Mouse (Mus musculus) olfactory bulb, adult 2 months (tissue): ENCODE data around the gene Il12rb2. TPM values are rescaled to one million over a fixed set of nuclear protein-coding genes. Genes with fewer than 3 reads are reported as not detected.
A peak's percentile ranks its signal among the peaks of the same experiment; 100 is the strongest.

Experiments
- H3K27ac ChIP-seq: fragments of 200-500 bp; 2 replicates; pipeline ENCODE4 v1.5.1; 2012; ENCODE audit warnings: low read depth, low read length; ENCODE audit not compliant: insufficient read depth
- H3K4me1 ChIP-seq: fragments of 200-500 bp; 2 replicates; pipeline ENCODE4 v1.6.1; 2012; ENCODE audit warnings: low read length; ENCODE audit not compliant: control insufficient read depth, insufficient read depth
- H3K4me3 ChIP-seq: fragments of 200-500 bp; 2 replicates; pipeline ENCODE4 v1.5.1; 2012; ENCODE audit warnings: mild to moderate bottlenecking, low read depth, low read length, moderate library complexity; ENCODE audit not compliant: insufficient read depth
- CTCF ChIP-seq: fragments of 200-500 bp; IDR thresholded peaks from 2 replicates; pipeline ENCODE4 v1.5.1; 2012; ENCODE audit warnings: low read depth, mild to moderate bottlenecking, low read length, moderate library complexity; ENCODE audit not compliant: insufficient read depth
- POLR2A ChIP-seq: fragments of 200-500 bp; IDR thresholded peaks from 2 replicates; pipeline ENCODE4 v1.6.1; 2012; ENCODE audit warnings: mild to moderate bottlenecking, low read depth, low read length, moderate library complexity; ENCODE audit not compliant: insufficient read depth
- WGBS: fragments of 180-500 bp; shearing (Covaris S2); methylation state at CpG from one replicate; pipeline ENCODE4 v1.1.7; 2018; 5-methylcytosine and 5-hydroxymethylcytosine counted together
- polyA plus RNA-seq: library from polyadenylated mRNA; stranded (reverse); fragments of >200 nt; gene quantifications from 2 replicates; pipeline ENCODE4 v1.2.4, GENCODE M21; 2012; ENCODE audit warnings: low replicate concordance; ENCODE audit not compliant: missing spikeins, insufficient read depth, insufficient read length

Gene Il12rb2
- polyA plus RNA-seq, 1 experiment: not detected

GRCm38 (mm10) chr6:67323788-67324187 is 52.2 kb downstream of the Il12rb2 start:
- Histone ChIP-seq H3K4me1 (no peaks in the 10 kb centered on the region), H3K4me3 (no peak overlapping the region), H3K27ac (no peak overlapping the region)
- 87% methylated on average over 3 of the region's 3 CpGs for whole genome bisulfite sequencing
- no peak for TF ChIP-seq CTCF
- no peak for TF ChIP-seq POLR2A

- Histone ChIP-seq H3K27ac (no peak overlapping the region), H3K4me3 (no peak overlapping the region), H3K4me1 (no peaks in the 10 kb centered on the region)
- TF ChIP-seq POLR2A (no peak), CTCF (peak; percentile 30; the same call in 1 of the 2 replicates)
- WGBS: 35% methylated on average over 10 of the region's 10 CpGs
Measured at GRCm38 (mm10) chr6:67318451-67318850, 57.5 kb downstream of the Il12rb2 start.

- Histone ChIP-seq H3K4me3 (no peak overlapping the region), H3K4me1 (no peaks in the 10 kb centered on the region), H3K27ac (no peak overlapping the region)
- TF ChIP-seq POLR2A (no peak), CTCF (no peak)
- WGBS: 85% methylated on average over 8 of the region's 8 CpGs
Measured at GRCm38 (mm10) chr6:67317827-67318338, 58.1 kb downstream of the Il12rb2 start.

GRCm38 (mm10) chr6:67317068-67317467 is 58.9 kb downstream of the Il12rb2 start:
- 55% methylated on average over 5 of the region's 5 CpGs for WGBS
- H3K4me3 ChIP-seq: no peak overlapping the region
- no peak for TF ChIP-seq POLR2A
- no peak for TF ChIP-seq CTCF
- H3K27ac ChIP-seq: no peak overlapping the region
- no peaks in the 10 kb centered on the region for H3K4me1 ChIP-seq

- WGBS: 94% methylated on average over 1 of the region's 1 CpGs
Measured at GRCm38 (mm10) chr6:67314697-67315096, 61.3 kb downstream of the Il12rb2 start.

GRCm38 (mm10) chr6:67309752-67310151 is 66.2 kb downstream of the Il12rb2 start:
- TF ChIP-seq POLR2A: no peak
- no peak for TF ChIP-seq CTCF

More at GRCm38 (mm10) chr6:67314697-67315096, 61.3 kb downstream of the Il12rb2 start:
- Histone ChIP-seq H3K4me3 (no peak overlapping the region), H3K27ac (no peak overlapping the region), H3K4me1 (no peaks in the 10 kb centered on the region)
- TF ChIP-seq POLR2A (no peak), CTCF (no peak)

GRCm38 (mm10) chr6:67308994-67309393 is 67.0 kb downstream of the Il12rb2 start:
- TF ChIP-seq CTCF: no peak
- TF ChIP-seq POLR2A: no peak
- Histone ChIP-seq H3K4me1 (no peaks in the 10 kb centered on the region), H3K27ac (no peak overlapping the region), H3K4me3 (no peak overlapping the region)
- 83% methylated on average over 3 of the region's 3 CpGs for WGBS

More at GRCm38 (mm10) chr6:67309752-67310151, 66.2 kb downstream of the Il12rb2 start:
- H3K27ac ChIP-seq: no peak overlapping the region
- WGBS: 81% methylated on average over 3 of the region's 3 CpGs
- no peaks in the 10 kb centered on the region for H3K4me1 ChIP-seq
- no peak overlapping the region for H3K4me3 ChIP-seq

GRCm38 (mm10) chr6:67303210-67303609 is 72.8 kb downstream of the Il12rb2 start:
- no peak overlapping the region for H3K4me3 ChIP-seq
- TF ChIP-seq CTCF (no peak), POLR2A (no peak)
- no peaks in the 10 kb centered on the region; the same call in 1 of the 2 replicates for H3K4me1 ChIP-seq
- no peak overlapping the region for H3K27ac ChIP-seq
- 88% methylated on average over 10 of the region's 10 CpGs for WGBS

- Histone ChIP-seq H3K27ac (no peak overlapping the region), H3K4me1 (no peaks in the 10 kb centered on the region; the same call in 1 of the 2 replicates), H3K4me3 (no peak overlapping the region)
- 51% methylated on average over 4 of the region's 4 CpGs for WGBS
- TF ChIP-seq CTCF (no peak), POLR2A (no peak)
Measured at GRCm38 (mm10) chr6:67302471-67302870, 73.5 kb downstream of the Il12rb2 start.

GRCm38 (mm10) chr6:67301230-67301629 is 74.8 kb downstream of the Il12rb2 start:
- WGBS: 90% methylated on average over 3 of the region's 3 CpGs
- no peaks in the 10 kb centered on the region; the same call in 1 of the 2 replicates for H3K4me1 ChIP-seq
- TF ChIP-seq CTCF: no peak
- no peak for TF ChIP-seq POLR2A
- H3K27ac ChIP-seq: no peak overlapping the region
- H3K4me3 ChIP-seq: no peak overlapping the region
